Mouse (Mus musculus) mature B cell (primary cell): ENCODE measurements around the gene Dcn.

Source experiments
- in situ Hi-C: fragments of 300-500 bp; cut with MboI; formaldehyde crosslinking; loops from 2 replicates; pipeline ENCODE4 v1.14.3; 2019

Gene Dcn

GRCm38 (mm10) chr10:97479004-97479766, at the start of gene Dcn:
Gene Dcn, plus strand, starts transcription at chr10:97479609.
- in situ Hi-C loops = no loop called here

GRCm38 (mm10) chr10:97436662-97437061, 42.7 kb upstream of the Dcn start:
- in situ Hi-C loops = no loop called here

GRCm38 (mm10) chr10:97442300-97442699, 37.1 kb upstream of the Dcn start:
- in situ Hi-C loops = no loop called here

GRCm38 (mm10) chr10:97446486-97446885, 32.9 kb upstream of the Dcn start:
- in situ Hi-C loops = no loop called here

GRCm38 (mm10) chr10:97452886-97453285, 26.5 kb upstream of the Dcn start:
- in situ Hi-C loops = no loop called here

GRCm38 (mm10) chr10:97453529-97453928, 25.9 kb upstream of the Dcn start:
- in situ Hi-C loops = no loop called here

- in situ Hi-C loops = no loop called here
Measured at GRCm38 (mm10) chr10:97456993-97457392, 22.4 kb upstream of the Dcn start.

- in situ Hi-C loops = no loop called here
Measured at GRCm38 (mm10) chr10:97466818-97467217, 12.6 kb upstream of the Dcn start.

GRCm38 (mm10) chr10:97469411-97470140, 9.8 kb upstream of the Dcn start:
- in situ Hi-C loops = no loop called here

GRCm38 (mm10) chr10:97475460-97475859, 3.9 kb upstream of the Dcn start:
- in situ Hi-C loops = no loop called here

GRCm38 (mm10) chr10:97478259-97478658, 1.1 kb upstream of the Dcn start:
- in situ Hi-C loops = no loop called here

GRCm38 (mm10) chr10:97482150-97482549, 2.7 kb downstream of the Dcn start:
- in situ Hi-C loops = no loop called here

- in situ Hi-C loops = no loop called here
Measured at GRCm38 (mm10) chr10:97484049-97484448, 4.6 kb downstream of the Dcn start.

GRCm38 (mm10) chr10:97485151-97485550, 5.7 kb downstream of the Dcn start:
- in situ Hi-C loops = no loop called here

- in situ Hi-C loops = no loop called here
Measured at GRCm38 (mm10) chr10:97486085-97486484, 6.7 kb downstream of the Dcn start.

GRCm38 (mm10) chr10:97487269-97487989, 8.0 kb downstream of the Dcn start:
- in situ Hi-C loops = no loop called here

- in situ Hi-C loops = no loop called here
Measured at GRCm38 (mm10) chr10:97492367-97492980, 13.1 kb downstream of the Dcn start.

- in situ Hi-C loops = no loop called here
Measured at GRCm38 (mm10) chr10:97497646-97498045, 18.2 kb downstream of the Dcn start.

- in situ Hi-C loops = no loop called here
Measured at GRCm38 (mm10) chr10:97523366-97523765, 44.0 kb downstream of the Dcn start.

GRCm38 (mm10) chr10:97535697-97536096, 56.3 kb downstream of the Dcn start:
- in situ Hi-C loops = no loop called here

- in situ Hi-C loops = no loop called here
Measured at GRCm38 (mm10) chr10:97536921-97537320, 57.5 kb downstream of the Dcn start.

- in situ Hi-C loops = no loop called here
Measured at GRCm38 (mm10) chr10:97538202-97538601, 58.8 kb downstream of the Dcn start.
